Mouse (Mus musculus) layer of hippocampus, postnatal 14 days (tissue): ENCODE measurements around the gene Map4k4. TPM values are rescaled to one million over a fixed set of nuclear protein-coding genes. Genes with fewer than 3 reads are reported as not detected.

ENCODE experiments used
- DNase-seq, 2 experiments: peaks; one replicate each; pipeline ENCODE4 v3.0.0; 2021 to 2022; ENCODE audit warnings: low spot score in 2 of 2, mixed read lengths in 1 of 2
- total RNA-seq, 2 experiments: library from RNA; stranded (reverse); gene quantifications; 2 replicates each; pipeline ENCODE4 v1.2.3; 2021

Gene Map4k4
- total RNA-seq, 2 experiments from 2014 or later, result 230 to 243 TPM

GRCm38 (mm10) chr1:40030976-40031356 is 130.3 kb downstream of the Map4k4 start:
- DNase-seq, result no peak

GRCm38 (mm10) chr1:40031626-40032025 is 130.9 kb downstream of the Map4k4 start:
- DNase-seq, result no peak

GRCm38 (mm10) chr1:40033315-40033714 is 132.6 kb downstream of the Map4k4 start:
- no peak for DNase-seq

- no peak for DNase-seq
These were observed 133.2 kb downstream of the Map4k4 start for GRCm38 (mm10) chr1:40033743-40034420.

- DNase-seq, result no peak
These were observed 137.1 kb downstream of the Map4k4 start for GRCm38 (mm10) chr1:40037831-40038230.

GRCm38 (mm10) chr1:40045686-40046085 is 145.0 kb downstream of the Map4k4 start:
- no peak for DNase-seq

- no peak for DNase-seq
These were observed 145.9 kb downstream of the Map4k4 start for GRCm38 (mm10) chr1:40046600-40046999.

GRCm38 (mm10) chr1:40051157-40051556 is 150.4 kb downstream of the Map4k4 start:
- no peak for DNase-seq

GRCm38 (mm10) chr1:40052156-40052555 is 151.4 kb downstream of the Map4k4 start:
- DNase-seq, result no peak

GRCm38 (mm10) chr1:40053071-40053470 is 152.4 kb downstream of the Map4k4 start:
- no peak for DNase-seq

GRCm38 (mm10) chr1:40055051-40055450 is 154.3 kb downstream of the Map4k4 start:
- no peak for DNase-seq

- DNase-seq, result no peak
These were observed 155.2 kb downstream of the Map4k4 start for GRCm38 (mm10) chr1:40055963-40056362.

GRCm38 (mm10) chr1:40057351-40057750 is 156.6 kb downstream of the Map4k4 start:
- no peak for DNase-seq

- DNase-seq, result no peak
These were observed 157.3 kb downstream of the Map4k4 start for GRCm38 (mm10) chr1:40058013-40058412.

- DNase-seq, result no peak
These were observed 158.5 kb downstream of the Map4k4 start for GRCm38 (mm10) chr1:40059122-40059774.

GRCm38 (mm10) chr1:40061359-40061758 is 160.6 kb downstream of the Map4k4 start:
- DNase-seq, result no peak

GRCm38 (mm10) chr1:40063409-40063808 is 162.7 kb downstream of the Map4k4 start:
- DNase-seq, result no peak

- no peak for DNase-seq
These were observed 163.8 kb downstream of the Map4k4 start for GRCm38 (mm10) chr1:40064508-40064907.

GRCm38 (mm10) chr1:40072558-40072957 is 171.8 kb downstream of the Map4k4 start:
- DNase-seq, result no peak

GRCm38 (mm10) chr1:40073779-40074178 is 173.1 kb downstream of the Map4k4 start, which contains the start of gene Il1r2:
Gene Il1r2 (plus strand): TSS chr1:40074079.
- DNase-seq, result no peak
